Mouse (Mus musculus): ENCODE measurements around the gene Irf2bp1. TPM values are rescaled to one million over a fixed set of nuclear protein-coding genes. Genes with fewer than 3 reads are reported as not detected.

Gene Irf2bp1
- polyA plus RNA-seq (2012; rRNA removed) = 6.5 and 6.7 TPM in 2 replicates

GRCm38 (mm10) chr7:19003902-19004630 is at the start of gene Irf2bp1:
Gene Irf2bp1 (plus strand): TSS chr7:19004044.

GRCm38 (mm10) chr7:18987100-18987499 is 16.7 kb upstream of the Irf2bp1 start, which contains the start of gene Nanos2:
Gene Nanos2 (plus strand): TSS chr7:18987400.

GRCm38 (mm10) chr7:18990601-18991295 is 13.1 kb upstream of the Irf2bp1 start, which contains the start of gene Mypop:
Gene Mypop (plus strand): TSS chr7:18991245.

GRCm38 (mm10) chr7:19023357-19023814 is 19.5 kb downstream of the Irf2bp1 start, which contains the start of gene Foxa3:
Gene Foxa3 (minus strand): TSS chr7:19023538.

GRCm38 (mm10) chr7:19024096-19024506 is 20.3 kb downstream of the Irf2bp1 start, which contains the start of gene Sympk:
Gene Sympk (plus strand): TSS chr7:19024377.

GRCm38 (mm10) chr7:19054047-19054776 is 50.4 kb downstream of the Irf2bp1 start, which contains the start of gene Rsph6a:
Gene Rsph6a (plus strand): TSS chr7:19054690.

Other genes starting within 250 kb of the Irf2bp1 start
- 0.02 TPM in 1 of 2 replicates, not detected in the other for gene Psg19, start 205.5 kb upstream of the Irf2bp1 start, polyA plus RNA-seq (2012; rRNA removed)
- gene Psg17, start 182.4 kb upstream of the Irf2bp1 start, polyA plus RNA-seq (2012; rRNA removed) = 0.02 and 0.06 TPM in 2 replicates
- 0.19 and 0.20 TPM in 2 replicates for gene Mill2, start 164.1 kb upstream of the Irf2bp1 start, polyA plus RNA-seq (2012; rRNA removed)
- gene Pglyrp1, start 132.7 kb upstream of the Irf2bp1 start, polyA plus RNA-seq (2012; rRNA removed) = 7.8 and 13.9 TPM in 2 replicates
- 9.2 and 9.6 TPM in 2 replicates for gene Ccdc61, start 93.6 kb upstream of the Irf2bp1 start, polyA plus RNA-seq (2012; rRNA removed)
- gene Nova2, start 78.2 kb upstream of the Irf2bp1 start, polyA plus RNA-seq (2012; rRNA removed) = 0.10 and 0.13 TPM in 2 replicates
- gene Nanos2, start 16.6 kb upstream of the Irf2bp1 start, polyA plus RNA-seq (2012; rRNA removed) = not detected in 2 replicates
- gene Mypop, start 12.8 kb upstream of the Irf2bp1 start, polyA plus RNA-seq (2012; rRNA removed) = 0.16 and 0.21 TPM in 2 replicates
- 11.8 and 13.7 TPM in 2 replicates for gene Foxa3, start 19.5 kb downstream of the Irf2bp1 start, polyA plus RNA-seq (2012; rRNA removed)
- gene Sympk, start 20.3 kb downstream of the Irf2bp1 start, polyA plus RNA-seq (2012; rRNA removed) = 22.5 and 27.5 TPM in 2 replicates
- not detected in 2 replicates for gene Rsph6a, start 50.6 kb downstream of the Irf2bp1 start, polyA plus RNA-seq (2012; rRNA removed)
- 15.6 and 16.4 TPM in 2 replicates for gene Dmwd, start 72.2 kb downstream of the Irf2bp1 start, polyA plus RNA-seq (2012; rRNA removed)
- 14.9 and 19.8 TPM in 2 replicates for gene Dmpk, start 79.8 kb downstream of the Irf2bp1 start, polyA plus RNA-seq (2012; rRNA removed)
- 2.7 and 2.9 TPM in 2 replicates for gene Six5, start 90.5 kb downstream of the Irf2bp1 start, polyA plus RNA-seq (2012; rRNA removed)
- gene Gm4969, start 114.3 kb downstream of the Irf2bp1 start, polyA plus RNA-seq (2012; rRNA removed) = 0.15 and 0.22 TPM in 2 replicates
- 2.0 and 2.3 TPM in 2 replicates for gene Fbxo46, start 115.8 kb downstream of the Irf2bp1 start, polyA plus RNA-seq (2012; rRNA removed)
- 2.0 and 2.1 TPM in 2 replicates for gene Qpctl, start 145.2 kb downstream of the Irf2bp1 start, polyA plus RNA-seq (2012; rRNA removed)
- gene Snrpd2, start 145.7 kb downstream of the Irf2bp1 start, polyA plus RNA-seq (2012; rRNA removed) = 71.6 and 72.1 TPM in 2 replicates
- gene Gipr, start 162.1 kb downstream of the Irf2bp1 start, polyA plus RNA-seq (2012; rRNA removed) = 0.14 and 0.16 TPM in 2 replicates
- 6.7 and 7.0 TPM in 2 replicates for gene Eml2, start 172.4 kb downstream of the Irf2bp1 start, polyA plus RNA-seq (2012; rRNA removed)
- 0.33 TPM in 2 replicates for gene Gpr4, start 208.5 kb downstream of the Irf2bp1 start, polyA plus RNA-seq (2012; rRNA removed)
- gene Opa3, start 224.3 kb downstream of the Irf2bp1 start, polyA plus RNA-seq (2012; rRNA removed) = 8.3 and 8.6 TPM in 2 replicates

Data from liver, embryonic 14 days (tissue).